Mouse (Mus musculus): ENCODE data around the gene 4930595D18Rik. TPM values are rescaled to one million over a fixed set of nuclear protein-coding genes. Genes with fewer than 3 reads are reported as not detected.

Gene 4930595D18Rik
- polyA plus RNA-seq, 1 experiment from 2014 or later: not detected

- no peaks in the 10 kb centered on the region for H3K79me2 ChIP-seq (ENCODE audit: inconsistent target)
- WGBS (ENCODE audit: missing documents): 76% methylated on average over 3 of the region's 3 CpGs
- no peaks in the 10 kb centered on the region for H3K36me3 ChIP-seq (ENCODE audit: inconsistent target)
- no peak overlapping the region for H3K4me3 ChIP-seq (ENCODE audit: inconsistent target)
- no peak overlapping the region for H3K27ac ChIP-seq
Measured at GRCm38 (mm10) chr12:111135953-111136352, 48.3 kb downstream of the 4930595D18Rik start.

GRCm38 (mm10) chr12:111134791-111135733, 49.2 kb downstream of the 4930595D18Rik start:
- Histone ChIP-seq H3K4me3 (ENCODE audit: inconsistent target) (no peak overlapping the region), H3K36me3 (ENCODE audit: inconsistent target) (no peaks in the 10 kb centered on the region), H3K27ac (no peak overlapping the region), H3K79me2 (ENCODE audit: inconsistent target) (no peaks in the 10 kb centered on the region)
- 88% methylated on average over 18 of the region's 19 CpGs for WGBS (ENCODE audit: missing documents)

GRCm38 (mm10) chr12:111134169-111134568, 50.1 kb downstream of the 4930595D18Rik start:
- 94% methylated on average over 7 of the region's 7 CpGs for WGBS (ENCODE audit: missing documents)
- H3K36me3 ChIP-seq (ENCODE audit: inconsistent target): no peaks in the 10 kb centered on the region
- no peak overlapping the region for H3K27ac ChIP-seq
- no peaks in the 10 kb centered on the region for H3K79me2 ChIP-seq (ENCODE audit: inconsistent target)
- H3K4me3 ChIP-seq (ENCODE audit: inconsistent target): no peak overlapping the region

GRCm38 (mm10) chr12:111125666-111126065, 58.6 kb downstream of the 4930595D18Rik start:
- H3K27ac ChIP-seq: no peak overlapping the region
- H3K79me2 ChIP-seq (ENCODE audit: inconsistent target): no peaks in the 10 kb centered on the region
- no peaks in the 10 kb centered on the region for H3K36me3 ChIP-seq (ENCODE audit: inconsistent target)
- 81% methylated on average over 6 of the region's 6 CpGs for WGBS (ENCODE audit: missing documents)
- no peak overlapping the region for H3K4me3 ChIP-seq (ENCODE audit: inconsistent target)

DNA sequence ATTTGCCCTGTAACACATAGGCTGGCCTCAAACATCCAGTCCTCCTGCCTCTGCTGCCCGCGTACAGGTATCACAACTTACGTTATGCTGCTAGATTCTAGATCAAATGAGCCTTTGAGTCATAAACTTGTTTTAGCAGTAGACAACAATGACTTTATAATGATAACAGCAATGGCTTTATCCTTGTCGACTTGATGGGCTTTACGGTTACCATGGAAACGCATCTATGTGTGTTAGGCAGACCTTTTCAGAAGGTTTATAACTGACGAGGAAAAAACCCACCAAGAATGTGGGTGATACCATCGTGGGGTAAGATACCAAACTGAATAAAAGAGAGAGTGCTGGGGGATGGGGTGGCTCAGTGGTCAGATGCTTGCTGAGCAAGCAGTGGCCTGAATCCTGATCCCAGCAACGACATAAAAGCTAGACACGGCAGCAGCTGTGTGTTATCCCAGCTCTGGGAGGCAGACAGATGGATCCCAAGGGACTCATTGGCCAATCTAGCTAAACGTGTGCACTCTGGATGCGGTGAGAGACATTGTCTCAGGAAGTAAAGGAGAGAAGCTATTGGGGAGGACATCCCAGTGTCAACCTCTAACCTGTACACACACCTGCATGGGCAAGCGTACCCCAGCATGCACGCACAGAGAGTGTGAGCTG, 59.6 kb downstream of the 4930595D18Rik start:
- Histone ChIP-seq H3K4me3 (ENCODE audit: inconsistent target) (no peak overlapping the region), H3K36me3 (ENCODE audit: inconsistent target) (no peaks in the 10 kb centered on the region; the same call in 1 of the 2 replicates), H3K79me2 (ENCODE audit: inconsistent target) (no peaks in the 10 kb centered on the region), H3K27ac (no peak overlapping the region)
- WGBS (ENCODE audit: missing documents): 90% methylated on average over 12 of the region's 14 CpGs

DNA sequence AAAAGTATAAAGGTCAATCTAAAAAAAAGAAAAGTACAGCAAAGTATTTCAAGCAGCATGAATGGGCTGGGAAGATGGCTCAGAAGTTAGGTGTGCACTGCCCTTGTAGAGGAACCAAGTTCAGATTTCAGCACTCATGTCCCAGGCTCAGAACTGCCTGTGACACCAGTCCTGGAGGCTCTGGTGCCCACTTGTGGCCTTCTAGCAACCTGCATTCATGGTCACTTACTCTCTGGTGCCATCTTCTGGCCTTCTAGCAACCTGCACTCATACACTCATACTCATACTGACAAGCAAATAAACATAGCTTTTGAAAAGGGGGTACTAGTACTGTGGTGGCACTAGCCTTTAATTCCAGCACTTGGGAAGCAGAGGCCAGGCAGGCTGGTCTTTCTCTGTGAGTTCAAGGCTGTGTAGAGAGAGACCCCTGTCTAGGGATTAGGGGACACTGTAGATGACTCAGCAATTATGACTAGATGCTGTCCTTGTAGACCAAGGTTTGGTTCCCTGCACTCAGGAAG, 61.9 kb downstream of the 4930595D18Rik start:
- Histone ChIP-seq H3K4me3 (ENCODE audit: inconsistent target) (no peak overlapping the region), H3K36me3 (ENCODE audit: inconsistent target) (peaks cover 13% of the 10 kb centered on the region; the same call in 1 of the 2 replicates), H3K79me2 (ENCODE audit: inconsistent target) (no peaks in the 10 kb centered on the region), H3K27ac (no peak overlapping the region)

GRCm38 (mm10) chr12:111120976-111121645, 63.2 kb downstream of the 4930595D18Rik start:
- H3K36me3 ChIP-seq (ENCODE audit: inconsistent target): peaks cover 25% of the 10 kb centered on the region; the same call in 1 of the 2 replicates
- WGBS (ENCODE audit: missing documents): 92% methylated on average over 9 of the region's 9 CpGs

DNA sequence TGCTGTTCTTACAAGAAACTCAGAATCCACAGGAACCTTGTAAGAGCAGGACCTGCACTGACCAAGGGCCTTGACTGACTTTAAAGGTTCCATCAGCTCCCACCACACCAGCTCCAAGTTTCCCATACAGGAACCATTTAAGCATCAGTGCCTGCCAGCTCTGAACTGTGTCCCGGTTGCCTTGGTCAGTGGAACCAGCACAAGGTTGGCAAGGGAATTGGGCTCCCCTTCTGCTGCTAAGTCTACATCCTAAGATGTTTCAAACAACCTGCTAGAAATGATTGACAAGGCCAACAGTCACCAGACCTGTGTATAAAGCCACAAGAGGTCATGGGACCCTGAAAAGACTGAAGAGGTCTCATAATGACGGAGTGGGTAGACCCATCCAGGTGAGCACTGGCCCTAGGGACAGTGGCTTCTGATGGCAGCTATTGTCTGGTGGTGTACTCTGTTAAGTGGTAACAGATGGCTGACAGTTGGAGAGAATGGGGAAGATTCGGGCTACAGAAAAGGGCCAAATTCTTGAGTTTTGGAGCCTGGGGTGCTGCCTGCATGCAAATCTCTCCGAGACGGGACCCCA, 64.7 kb downstream of the 4930595D18Rik start:
- no peak overlapping the region for H3K4me3 ChIP-seq (ENCODE audit: inconsistent target)
- H3K36me3 ChIP-seq (ENCODE audit: inconsistent target): peaks cover 38% of the 10 kb centered on the region
- H3K27ac ChIP-seq: no peak overlapping the region
- no peaks in the 10 kb centered on the region for H3K79me2 ChIP-seq (ENCODE audit: inconsistent target)
- WGBS (ENCODE audit: missing documents): 91% methylated on average over 5 of the region's 5 CpGs

More at GRCm38 (mm10) chr12:111120976-111121645, 63.2 kb downstream of the 4930595D18Rik start:
- Histone ChIP-seq H3K79me2 (ENCODE audit: inconsistent target) (no peaks in the 10 kb centered on the region), H3K4me3 (ENCODE audit: inconsistent target) (no peak overlapping the region), H3K27ac (no peak overlapping the region)

DNA sequence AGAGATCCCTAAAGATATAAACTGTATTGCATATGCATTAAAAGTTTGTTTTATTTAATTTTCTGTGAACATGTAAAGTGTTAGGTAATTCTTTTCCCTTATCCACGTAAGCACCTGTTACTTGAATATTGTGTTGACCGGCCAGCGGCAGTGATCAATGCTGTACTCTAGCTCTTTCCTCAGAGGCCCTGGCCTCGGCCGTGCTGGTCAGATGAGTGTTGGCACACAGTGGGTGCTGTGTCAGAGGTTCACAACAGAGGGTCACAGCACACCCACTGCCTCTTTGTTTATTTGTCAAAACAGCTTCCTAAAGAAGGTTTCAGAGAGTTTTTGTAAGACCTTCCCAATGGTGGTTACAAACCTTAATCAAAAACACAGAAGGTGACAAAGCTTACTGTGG, 69.7 kb downstream of the 4930595D18Rik start:
- WGBS (ENCODE audit: missing documents): 88% methylated on average over 5 of the region's 5 CpGs
- H3K79me2 ChIP-seq (ENCODE audit: inconsistent target): no peaks in the 10 kb centered on the region
- peaks cover 87% of the 10 kb centered on the region for H3K36me3 ChIP-seq (ENCODE audit: inconsistent target)
- H3K4me3 ChIP-seq (ENCODE audit: inconsistent target): no peak overlapping the region
- H3K27ac ChIP-seq: no peak overlapping the region

- Histone ChIP-seq H3K27ac (no peak overlapping the region), H3K4me3 (ENCODE audit: inconsistent target) (no peak overlapping the region), H3K79me2 (ENCODE audit: inconsistent target) (no peaks in the 10 kb centered on the region), H3K36me3 (ENCODE audit: inconsistent target) (peaks cover 97% of the 10 kb centered on the region)
- 96% methylated on average over 8 of the region's 8 CpGs for WGBS (ENCODE audit: missing documents)
Measured at GRCm38 (mm10) chr12:111111176-111111575, 73.1 kb downstream of the 4930595D18Rik start.

Other genes with a start within 250 kb of the 4930595D18Rik start
- gene Ankrd9, start 205.5 kb downstream of the 4930595D18Rik start, polyA plus RNA-seq (2018): 0.77 to 4.1 TPM (median 2.4 TPM) in 3 replicates
- gene Rcor1, start 145.1 kb downstream of the 4930595D18Rik start, polyA plus RNA-seq (2018): 22.6 to 25.5 TPM (median 23.9 TPM) in 3 replicates
- 9.0 to 14.6 TPM (median 11.9 TPM) in 3 replicates for gene Traf3, start 18.1 kb downstream of the 4930595D18Rik start, polyA plus RNA-seq (2018)
- not detected in 3 replicates for gene Amn, start 86.6 kb upstream of the 4930595D18Rik start, polyA plus RNA-seq (2018)
- gene Cdc42bpb, start 193.2 kb upstream of the 4930595D18Rik start, polyA plus RNA-seq (2018): 42.2 to 86.3 TPM (median 42.7 TPM) in 3 replicates
- gene Lbhd2, start 222.3 kb upstream of the 4930595D18Rik start, polyA plus RNA-seq (2018): not detected in 3 replicates
- gene Exoc3l4, start 232.5 kb upstream of the 4930595D18Rik start, polyA plus RNA-seq (2018): 8.0 to 13.2 TPM (median 12.5 TPM) in 3 replicates